Mouse (Mus musculus): ENCODE results near the gene Trim10.
"Not testable (repeated sequence)": the region's sequence is repeated elsewhere in the genome, so short reads cannot be mapped to it uniquely, and the experiment has no call there.

Trim10 gene

DNA sequence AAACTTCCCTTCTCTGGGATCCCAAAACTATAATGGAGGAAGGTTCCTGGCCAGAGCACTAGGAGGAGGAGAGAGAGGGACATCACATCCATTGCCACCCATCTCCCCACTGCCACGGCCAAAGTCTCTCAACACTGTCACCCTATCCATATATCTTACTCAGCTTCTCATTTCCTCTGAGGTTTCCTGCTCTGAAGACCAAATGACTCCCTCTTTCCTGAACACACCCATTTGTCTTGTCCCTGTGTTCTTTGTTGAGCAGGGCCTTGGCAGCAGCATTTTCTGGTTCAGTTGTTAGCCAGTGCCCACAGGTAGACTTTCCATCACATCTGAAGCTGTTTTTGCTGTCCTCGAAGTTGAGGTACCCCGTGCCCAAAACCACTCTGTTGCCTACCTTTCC lies 11.2 kb upstream of the Trim10 start:
- DNase-seq (ENCODE audit: low read depth, low spot score), result no peak

DNA sequence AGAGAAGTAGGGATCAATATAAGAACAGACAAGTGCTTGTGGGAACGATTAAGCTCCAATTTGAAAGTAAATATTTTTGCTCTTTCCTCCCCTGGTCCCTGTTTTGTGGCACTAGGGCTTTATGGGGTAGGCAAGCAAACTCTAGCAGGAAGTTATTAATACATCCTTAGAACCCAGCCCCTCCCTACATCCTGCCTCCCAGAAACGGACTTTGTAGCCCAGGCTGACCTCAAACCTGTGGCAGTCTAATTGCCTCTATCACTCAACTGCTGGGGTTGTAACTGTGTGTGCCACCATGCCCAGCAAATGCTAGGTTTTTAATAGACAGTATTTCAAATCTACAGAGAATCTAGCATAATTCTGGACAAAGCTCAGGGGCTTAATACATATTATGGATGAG lies 7.7 kb upstream of the Trim10 start:
- DNase-seq (ENCODE audit: low read depth, low spot score), result no peak

DNA sequence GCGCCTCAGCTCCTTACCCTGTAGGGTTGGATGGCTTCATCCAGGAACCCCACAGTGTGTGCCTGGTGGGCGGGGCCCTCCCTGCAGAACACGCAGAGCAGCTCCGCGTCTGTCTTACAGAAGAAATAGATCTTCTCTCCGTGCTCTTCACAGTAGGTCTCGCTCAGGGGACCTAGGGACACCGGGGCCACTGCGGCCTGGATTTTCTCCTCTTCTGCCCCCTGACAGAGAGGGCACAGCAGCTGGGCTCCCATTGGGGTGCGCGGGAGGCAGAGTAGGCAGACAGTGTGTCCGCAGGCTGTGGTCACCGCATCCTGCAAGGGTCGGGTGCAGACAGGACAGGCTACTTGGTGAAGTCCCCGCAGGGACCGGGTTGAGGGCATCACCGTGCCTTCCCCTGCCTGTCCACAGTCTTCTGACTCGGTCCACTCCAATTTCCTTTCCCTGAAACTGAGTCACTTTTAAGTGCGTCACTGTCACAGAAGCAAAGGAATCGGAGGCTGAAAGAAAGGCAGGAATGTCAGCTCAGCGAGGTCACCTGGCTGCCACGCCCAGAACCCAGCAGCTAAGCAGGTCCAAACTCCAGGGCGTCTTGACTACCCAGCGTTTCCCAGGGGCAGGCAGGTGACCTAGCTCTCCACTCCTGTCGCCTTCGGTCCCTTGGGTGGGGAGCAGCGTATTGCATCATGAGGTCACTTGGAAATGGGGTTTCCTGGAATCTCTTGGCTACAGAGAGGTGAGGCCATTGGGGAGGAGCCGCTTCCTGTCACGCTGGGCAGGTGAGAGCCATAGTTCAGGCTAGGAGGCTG lies 2.5 kb upstream of the Trim10 start, which contains the start of gene Trim15:
Trim15 (minus strand) TSS at position 492 of the 809 bp plus-strand sequence.
- DNase-seq (ENCODE audit: low read depth, low spot score), result no peak

DNA sequence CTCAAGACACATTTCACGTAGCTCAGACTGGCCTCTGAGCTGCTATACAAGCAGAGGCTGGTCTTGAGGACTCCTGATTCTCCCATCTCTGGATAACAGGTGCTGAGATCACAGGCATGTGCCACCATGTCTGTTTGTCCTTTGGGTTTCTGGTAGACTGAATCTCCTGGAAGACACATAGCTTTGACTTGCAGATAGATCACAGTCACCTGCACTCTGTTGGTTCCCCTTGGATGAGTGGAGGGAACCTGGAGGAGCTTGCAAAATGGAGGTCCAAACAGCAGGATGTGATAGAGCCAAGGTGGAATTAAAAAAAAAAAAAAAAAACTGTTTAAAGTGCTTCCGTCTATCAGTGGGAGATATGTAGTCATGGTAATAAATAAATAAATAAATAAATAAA lies 538 bp upstream of the Trim10 start:
- DNase-seq (ENCODE audit: low read depth, low spot score), result no peak

DNA sequence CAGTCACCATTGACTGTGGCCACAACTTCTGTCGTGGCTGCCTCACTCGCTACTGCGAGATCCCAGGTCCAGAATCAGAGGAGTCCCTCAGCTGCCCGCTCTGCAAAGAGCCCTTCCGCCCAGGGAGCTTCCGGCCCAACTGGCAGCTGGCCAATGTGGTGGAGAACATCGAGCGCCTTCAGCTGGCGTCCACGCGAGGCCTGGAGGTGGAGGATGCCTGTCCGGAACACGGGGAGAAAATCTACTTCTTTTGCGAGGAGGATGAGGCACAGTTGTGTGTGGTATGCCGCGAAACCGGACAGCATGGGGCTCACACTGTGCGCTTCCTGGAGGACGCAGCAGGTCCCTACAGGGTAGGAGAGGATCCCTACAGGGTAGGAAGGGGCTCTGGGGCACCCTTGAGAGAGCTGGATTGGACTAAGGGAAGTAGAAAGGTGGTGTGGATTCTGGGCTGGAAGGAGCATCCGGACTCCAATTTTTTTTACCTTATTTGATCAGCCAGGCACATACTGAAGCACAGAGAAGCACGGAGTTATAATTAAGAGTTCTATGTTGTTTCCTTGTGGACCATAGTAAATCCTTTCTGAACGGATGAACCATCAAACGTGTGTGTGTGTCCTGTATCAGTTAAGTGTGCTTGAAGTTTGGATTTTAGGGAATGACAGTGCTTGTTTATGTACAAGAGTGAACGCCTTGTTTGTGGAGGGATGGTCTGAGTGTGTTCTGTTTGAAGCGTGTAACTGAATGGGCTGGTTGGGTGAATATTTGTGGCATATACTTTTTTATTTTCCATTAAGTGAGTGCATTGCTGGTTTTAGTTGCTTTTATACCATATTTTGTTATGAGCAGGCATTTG lies 809 bp downstream of the Trim10 start:
- no peak for DNase-seq (ENCODE audit: low read depth, low spot score)

DNA sequence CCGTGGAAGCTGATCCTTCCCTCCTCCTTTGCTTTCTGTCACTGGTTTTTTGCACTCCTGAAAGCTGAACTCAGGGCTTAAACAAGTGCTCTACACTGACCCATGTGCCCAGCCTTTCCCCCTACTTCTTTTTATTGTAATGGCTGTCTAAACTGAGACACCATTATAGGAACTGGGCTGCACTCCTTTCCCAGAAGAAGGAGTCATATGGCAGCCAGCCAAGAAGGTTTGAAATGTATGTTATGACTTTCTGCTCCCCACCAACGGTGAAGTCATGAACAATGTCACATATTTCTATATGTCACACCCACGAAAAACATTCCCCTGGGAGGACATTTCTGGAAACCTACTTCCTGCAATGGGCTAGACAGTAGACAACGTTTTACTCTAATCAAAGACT lies 5.3 kb downstream of the Trim10 start:
- no peak for DNase-seq (ENCODE audit: low read depth, low spot score)

DNA sequence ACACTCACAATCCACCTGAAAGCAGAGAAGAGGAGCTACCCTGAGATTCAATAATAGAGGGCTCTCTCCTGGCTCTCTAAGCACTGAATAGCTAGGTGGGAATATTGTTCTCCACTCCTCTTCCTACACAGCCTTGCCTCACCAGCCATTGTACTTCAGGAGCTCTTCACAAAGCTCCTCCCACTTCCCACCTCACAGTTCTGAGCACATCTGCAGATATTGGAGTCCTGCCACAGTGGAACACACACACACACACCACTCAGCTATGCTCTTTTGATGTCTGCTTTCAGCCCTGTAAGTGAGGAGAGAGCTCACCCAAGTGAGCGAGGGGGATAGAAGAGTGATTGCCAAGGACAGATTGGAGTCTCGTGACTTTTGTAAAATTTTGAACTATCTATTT lies 14.0 kb downstream of the Trim10 start:
- no peak for DNase-seq (ENCODE audit: low read depth, low spot score)

DNA sequence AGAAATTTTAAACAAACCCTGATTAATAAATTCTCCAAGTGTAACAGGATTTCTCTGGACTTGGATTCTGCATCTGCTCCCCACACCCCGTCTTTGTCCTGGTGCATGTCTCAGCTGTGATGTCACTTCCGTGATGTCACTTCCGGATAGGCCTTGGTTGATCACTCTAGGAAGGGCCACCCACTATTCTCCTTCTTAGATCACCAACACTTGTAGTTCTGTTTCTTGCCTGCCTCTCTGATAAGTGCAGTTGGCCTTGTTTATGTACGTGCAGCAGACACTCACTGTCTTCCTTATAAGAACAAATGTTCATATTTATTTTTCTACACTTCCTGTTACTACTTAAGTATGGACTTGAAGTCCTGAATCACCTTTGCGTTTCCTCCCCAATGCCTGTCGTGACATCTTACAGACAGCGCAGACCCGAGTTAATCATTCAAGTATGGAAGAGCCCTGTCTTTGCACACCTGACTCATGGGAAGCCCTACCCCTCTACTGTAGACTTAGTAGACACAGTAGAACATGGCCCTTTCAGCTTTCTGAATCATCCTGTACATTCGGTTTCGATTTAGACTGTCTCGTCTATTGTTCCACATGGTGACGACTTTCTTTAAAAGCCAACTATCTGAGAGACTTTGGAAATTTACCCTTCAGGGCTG lies 15.9 kb downstream of the Trim10 start:
- no peak for DNase-seq (ENCODE audit: low read depth, low spot score)

DNA sequence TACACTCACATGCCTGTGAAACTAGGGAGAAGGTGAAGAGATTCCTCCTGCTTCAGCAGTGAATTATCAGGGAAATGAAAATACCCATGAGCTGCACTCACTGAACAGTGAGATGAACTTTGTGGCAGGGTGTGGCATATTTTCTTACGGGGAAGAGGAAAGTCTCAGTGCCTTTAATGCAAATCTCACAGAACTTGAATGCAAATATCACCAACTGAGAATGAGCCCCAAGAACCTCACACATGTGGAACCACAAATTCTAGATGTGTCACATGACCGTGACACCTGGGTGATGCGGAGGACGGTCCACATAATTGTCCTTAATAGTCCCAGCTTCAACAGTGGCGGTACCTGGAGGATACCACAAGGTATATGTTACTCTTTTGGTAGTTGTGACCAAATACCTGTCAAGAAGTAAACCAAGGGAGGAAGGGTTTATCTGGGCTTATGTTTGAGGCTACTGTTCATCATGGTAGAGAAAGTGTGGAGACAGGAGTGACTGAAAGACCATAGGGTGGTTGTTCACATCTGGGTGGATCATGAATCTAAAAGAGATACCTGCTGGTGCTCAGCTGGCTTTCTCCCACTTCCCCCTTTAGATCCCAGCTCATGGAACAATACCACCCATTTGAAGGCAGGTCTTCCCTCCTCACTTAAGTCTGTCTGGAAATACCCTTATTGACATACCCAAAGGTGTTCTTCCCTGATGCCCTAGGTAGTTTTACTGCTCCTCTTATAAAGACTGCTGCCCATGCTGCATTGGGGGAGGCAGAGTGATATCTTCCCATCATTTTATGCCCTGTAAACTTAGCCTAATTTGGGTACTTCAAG lies 20.9 kb downstream of the Trim10 start, which contains the start of gene Trim40:
Trim40 (minus strand) TSS at position 51 of the 831 bp plus-strand sequence.
- no peak for DNase-seq (ENCODE audit: low read depth, low spot score)

DNA sequence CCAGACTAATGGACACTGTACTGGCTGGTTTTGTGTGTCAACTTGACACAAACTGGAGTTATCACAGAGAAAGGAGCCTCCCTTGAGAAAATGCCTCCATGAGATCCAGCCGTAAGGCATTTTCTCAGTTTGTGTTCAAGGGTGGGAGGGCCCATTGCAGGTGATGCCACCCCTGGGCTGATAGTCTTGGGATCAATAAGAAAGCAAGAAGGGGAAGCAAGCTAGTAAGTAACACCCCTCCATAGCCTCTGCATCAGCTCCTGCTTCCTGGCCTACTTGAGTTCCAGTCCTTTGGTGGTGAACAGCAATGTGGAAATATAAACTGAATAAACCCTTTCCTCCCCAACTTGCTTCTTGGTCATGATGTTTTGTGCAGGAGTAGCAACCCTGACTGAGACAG lies 22.1 kb downstream of the Trim10 start:
- DNase-seq (ENCODE audit: low read depth, low spot score), result not testable (repeated sequence)

DNA sequence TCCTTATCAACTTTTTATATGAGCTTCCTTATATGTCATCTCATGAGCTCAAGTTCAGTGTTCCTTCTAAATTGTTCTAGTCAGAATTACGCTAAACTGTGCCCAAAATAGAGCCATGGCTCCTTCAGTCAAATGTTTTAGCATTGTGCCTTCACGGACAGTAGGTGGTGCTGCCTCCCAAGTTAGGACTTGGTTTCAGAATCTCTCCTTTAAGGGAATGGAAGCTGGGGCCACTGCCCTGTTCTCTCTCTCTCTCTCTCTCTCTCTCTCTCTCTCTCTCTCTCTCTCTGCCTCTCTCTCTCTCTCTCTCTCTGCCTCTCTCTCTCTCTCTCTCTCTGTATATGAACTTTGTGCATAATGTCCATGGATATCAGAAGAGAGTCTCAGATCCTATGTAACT lies 23.0 kb downstream of the Trim10 start:
- DNase-seq (ENCODE audit: low read depth, low spot score), result peak; percentile 43

DNA sequence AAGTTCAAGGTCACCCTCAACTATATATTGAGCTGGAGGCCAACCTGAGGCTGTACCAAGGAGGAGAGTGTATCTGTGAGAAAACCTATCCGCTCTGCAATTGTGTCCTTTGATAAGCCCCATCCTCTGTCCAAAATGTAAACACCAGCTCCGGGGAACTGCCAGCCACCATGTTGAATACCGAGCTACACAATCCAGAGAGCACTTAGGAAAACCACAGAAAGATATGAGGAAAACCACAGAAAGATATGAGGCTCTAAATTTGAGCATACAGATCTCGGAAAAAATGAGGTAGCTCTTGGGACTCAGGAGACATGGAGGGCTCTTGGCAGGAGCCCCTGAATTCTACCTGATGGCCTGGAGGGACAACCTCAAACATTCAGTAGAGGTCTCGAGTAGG lies 24.0 kb downstream of the Trim10 start:
- DNase-seq (ENCODE audit: low read depth, low spot score), result no peak

DNA sequence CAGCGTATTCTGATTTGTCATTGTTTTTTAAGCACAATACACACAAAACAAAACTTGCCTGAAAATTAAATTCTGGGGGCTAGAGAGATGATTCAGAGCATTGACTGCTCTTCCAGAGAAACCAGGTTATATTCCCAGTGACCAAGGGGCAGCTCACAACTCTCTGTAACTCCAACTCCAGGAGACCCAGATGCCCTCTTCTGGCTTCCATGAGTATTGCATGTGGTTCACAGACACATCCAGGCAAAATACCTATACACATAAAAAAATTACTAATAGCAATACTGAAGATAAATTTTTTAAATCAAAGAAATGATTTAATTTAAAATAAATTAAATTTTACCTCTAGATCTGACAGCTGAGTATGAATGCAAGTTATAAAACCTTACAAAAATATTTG lies 27.2 kb downstream of the Trim10 start:
- peak; percentile 53 for DNase-seq (ENCODE audit: low read depth, low spot score)

DNA sequence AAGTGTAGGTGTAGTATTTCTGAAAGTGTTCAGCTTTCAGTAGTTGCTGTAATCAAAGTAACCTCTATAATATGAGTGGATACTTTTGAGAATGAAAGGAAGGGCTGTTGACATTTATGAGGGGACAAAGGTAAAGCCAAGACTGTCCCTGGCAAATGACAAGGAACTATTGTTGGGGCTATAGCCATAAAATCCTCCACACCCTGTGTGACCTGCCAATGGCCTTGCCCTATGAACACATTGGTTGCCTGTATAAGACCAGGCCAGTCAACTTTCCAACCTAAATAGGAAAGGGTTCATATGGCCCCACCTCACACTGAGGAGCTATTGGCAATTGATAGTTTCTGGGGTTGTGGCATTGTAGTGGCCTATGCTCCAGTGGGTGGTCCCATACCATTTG lies 27.7 kb downstream of the Trim10 start:
- DNase-seq (ENCODE audit: low read depth, low spot score), result no peak

DNA sequence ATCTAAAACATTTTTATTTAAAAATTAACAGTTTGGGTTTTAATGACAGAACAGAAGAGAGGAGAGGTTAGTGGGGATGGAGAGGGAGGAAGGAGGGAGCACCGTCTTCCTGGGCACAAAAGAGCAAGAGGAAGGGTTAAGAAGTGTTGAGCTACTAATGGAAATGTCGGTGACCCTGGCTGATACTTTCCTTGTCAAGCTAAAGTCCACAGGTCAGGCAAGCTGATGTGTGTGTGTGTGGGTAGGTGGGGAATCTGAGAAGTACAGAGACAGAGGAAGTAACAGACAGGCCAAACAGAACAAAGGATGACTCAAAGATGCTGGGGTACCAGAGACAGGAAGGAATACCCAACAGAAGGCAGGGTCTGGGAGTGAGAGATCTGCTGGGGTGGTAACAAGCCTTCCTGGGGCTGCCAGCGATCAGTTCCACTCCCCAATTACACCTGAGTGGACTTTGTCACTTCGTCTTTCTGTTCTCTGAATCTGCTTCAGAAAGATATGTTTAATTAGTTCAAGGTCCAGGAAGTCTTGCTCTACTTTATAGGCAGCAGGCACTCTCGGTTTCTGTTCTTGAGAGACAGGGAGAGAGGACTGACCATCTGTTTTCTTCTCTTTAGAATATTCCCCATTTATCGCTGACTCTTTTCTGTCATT lies 28.3 kb downstream of the Trim10 start, which contains the start of gene Trim31:
Trim31 (plus strand) TSS at position 567 of the 654 bp plus-strand sequence.
- DNase-seq (ENCODE audit: low read depth, low spot score), result no peak

DNA sequence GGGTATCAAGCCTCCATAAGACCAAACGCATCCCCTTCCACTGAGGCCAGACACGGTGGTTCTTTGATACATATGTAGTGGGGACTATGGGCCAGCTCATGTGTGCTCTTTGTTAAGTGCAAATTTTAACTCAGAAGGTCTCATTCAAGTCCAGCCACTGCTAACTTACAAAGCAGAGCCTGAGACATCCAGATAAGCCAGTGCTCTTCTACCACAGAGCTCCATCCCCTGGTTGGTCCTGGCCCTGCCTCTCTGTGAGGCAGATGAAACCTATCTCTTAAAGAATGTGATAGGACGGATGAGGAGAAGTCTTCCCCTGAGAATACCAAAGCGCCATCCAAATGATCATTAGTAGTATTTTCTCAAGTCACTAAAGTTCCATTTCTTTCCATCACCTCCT lies 30.0 kb downstream of the Trim10 start:
- DNase-seq (ENCODE audit: low read depth, low spot score), result no peak

DNA sequence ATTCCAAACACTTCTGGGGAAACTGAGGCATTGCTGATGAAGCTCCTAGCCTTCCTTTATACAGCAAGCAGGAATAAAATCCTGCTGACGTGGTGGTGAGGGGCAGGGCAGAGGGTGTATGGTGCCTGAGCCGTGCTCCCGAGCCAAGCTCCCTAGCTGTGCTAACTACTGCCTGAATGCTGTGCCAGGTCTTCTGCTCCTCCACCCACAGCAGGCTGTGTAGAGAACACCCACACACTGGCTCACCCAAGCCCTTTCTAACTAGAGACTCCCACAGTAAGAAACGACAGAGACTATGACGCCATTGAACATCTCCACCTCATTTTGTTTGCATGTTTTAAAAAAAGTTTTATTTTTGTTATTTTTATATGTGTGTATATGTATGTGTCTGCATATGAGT lies 30.6 kb downstream of the Trim10 start:
- no peak for DNase-seq (ENCODE audit: low read depth, low spot score)

DNA sequence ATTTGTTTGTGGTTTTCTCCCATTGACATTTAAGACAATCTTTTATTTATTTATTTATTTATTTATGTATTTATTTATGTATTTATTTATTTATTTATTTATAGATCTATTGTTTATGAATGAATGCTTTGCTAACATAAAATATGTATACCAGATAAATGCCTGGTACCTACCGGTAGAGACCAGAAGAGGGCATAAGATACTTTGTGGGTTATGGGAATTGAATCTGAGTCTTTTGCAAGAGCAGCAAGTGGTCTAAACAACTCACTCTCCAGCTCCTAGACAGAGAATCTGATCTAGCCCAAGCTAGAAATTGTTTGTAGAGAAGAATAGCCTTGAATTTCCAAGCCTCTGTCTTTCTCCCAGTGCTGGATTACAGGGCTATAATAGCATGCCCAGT lies 31.3 kb downstream of the Trim10 start:
- DNase-seq (ENCODE audit: low read depth, low spot score), result no peak

DNA sequence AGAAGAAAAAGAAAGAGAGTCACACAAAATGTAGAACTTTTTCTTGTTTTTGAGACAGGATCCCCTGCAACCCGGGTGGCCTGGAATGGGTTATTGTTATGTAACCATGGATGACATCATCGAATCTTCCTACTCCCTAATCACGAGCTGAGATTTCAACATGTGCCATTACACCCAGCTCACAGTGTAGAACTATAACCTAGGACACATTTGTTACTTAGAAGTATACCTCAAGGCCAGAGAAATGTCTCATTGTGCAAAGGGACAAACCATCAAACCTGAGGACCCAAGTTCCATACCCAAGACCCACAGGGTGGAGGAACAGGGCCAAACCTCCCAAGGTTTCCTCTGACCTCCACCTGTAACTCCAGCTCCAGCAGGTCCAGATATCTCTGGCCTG lies 34.3 kb downstream of the Trim10 start:
- DNase-seq (ENCODE audit: low read depth, low spot score), result no peak

DNA sequence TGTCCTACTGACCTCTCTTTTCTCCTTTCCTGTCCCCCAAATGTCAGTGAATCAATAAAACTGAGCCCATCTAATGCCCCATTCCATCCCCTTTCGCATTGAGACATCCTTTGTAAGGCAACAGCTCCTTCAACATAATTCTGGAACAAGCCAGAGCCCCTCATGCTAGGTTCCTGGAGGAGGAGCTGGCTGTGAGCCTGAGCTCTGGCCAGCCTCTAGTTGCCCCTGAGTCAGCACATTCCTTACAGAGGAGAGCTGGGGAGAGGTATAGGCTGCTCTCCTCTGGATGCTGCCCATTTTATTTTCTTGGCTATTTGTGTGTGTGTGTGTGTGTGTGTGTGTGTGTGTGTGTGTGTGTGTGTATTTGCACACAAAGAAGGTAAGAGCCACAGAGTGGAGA lies 38.9 kb downstream of the Trim10 start:
- DNase-seq (ENCODE audit: low read depth, low spot score), result no peak

DNA sequence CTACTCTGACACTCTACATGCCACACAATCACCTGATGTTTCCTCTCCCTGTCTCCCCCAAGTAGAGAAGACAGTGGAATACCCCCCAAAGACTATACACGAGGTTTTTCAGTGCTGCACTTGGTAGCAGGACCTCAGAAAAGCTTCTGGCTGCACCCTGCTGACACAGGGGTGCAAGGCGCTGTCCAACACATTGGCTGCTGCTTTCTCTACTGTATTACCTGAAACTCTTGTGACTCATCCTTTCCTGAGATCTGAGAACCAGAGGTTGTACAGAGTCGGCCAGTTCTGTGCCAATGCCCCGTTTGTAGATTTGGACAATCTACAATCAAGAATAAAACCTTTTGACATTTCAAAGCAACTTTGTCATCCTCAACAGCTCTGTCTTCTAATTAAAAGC lies 40.4 kb downstream of the Trim10 start:
- no peak for DNase-seq (ENCODE audit: low read depth, low spot score)
